Mouse (Mus musculus): ENCODE data around the gene Mvd. TPM values are rescaled to one million over a fixed set of nuclear protein-coding genes. Genes with fewer than 3 reads are reported as not detected.

Mvd gene
- polyA plus RNA-seq, 1 experiment from 2014 or later = 18.7 TPM

GRCm38 (mm10) chr8:122464985-122465384 lies 21.8 kb upstream of the Mvd start:
- H3K27me3 ChIP-seq (replicated peaks; ENCODE audit: control insufficient read depth, insufficient read depth, low read length) = peaks cover 1% of the 10 kb centered on the region; the same call in 1 of the 2 replicates
- peaks cover 38% of the 10 kb centered on the region for H3K36me3 ChIP-seq (ENCODE audit: control insufficient read depth, insufficient read depth)
- no peak overlapping the region for H3K9ac ChIP-seq (ENCODE audit: low read depth, low read length)
- no peak overlapping the region for H3K4me3 ChIP-seq (ENCODE audit: low read depth, low read length)
- H3K4me1 ChIP-seq (replicated peaks; ENCODE audit: control insufficient read depth, insufficient read depth, low read length) = peaks cover 2% of the 10 kb centered on the region; the same call in 1 of the 2 replicates
- no peaks in the 10 kb centered on the region for H3K9me3 ChIP-seq (ENCODE audit: control insufficient read depth)
- H3K4me2 ChIP-seq (replicated peaks; ENCODE audit: low read depth) = no peak overlapping the region
- no peak overlapping the region for H3K27ac ChIP-seq (ENCODE audit: low read depth, low read length)
- TF ChIP-seq CTCF (IDR thresholded peaks at IDR 0.05; ENCODE audit: low read depth) = no peak
- 76% methylated on average over 7 of the region's 7 CpGs for WGBS
- no peak for ATAC-seq

GRCm38 (mm10) chr8:122463651-122464640 lies 20.7 kb upstream of the Mvd start:
- no peak overlapping the region for H3K4me2 ChIP-seq (replicated peaks; ENCODE audit: low read depth)
- TF ChIP-seq CTCF (IDR thresholded peaks at IDR 0.05; ENCODE audit: low read depth) = no peak
- 25% methylated on average over 12 of the region's 12 CpGs for WGBS
- ATAC-seq = peak; percentile 36
- peak overlapping the region; percentile 67 for H3K27ac ChIP-seq (ENCODE audit: low read depth, low read length)
- no peak overlapping the region for H3K4me3 ChIP-seq (ENCODE audit: low read depth, low read length)
- H3K36me3 ChIP-seq (ENCODE audit: control insufficient read depth, insufficient read depth) = peaks cover 35% of the 10 kb centered on the region
- no peak overlapping the region for H3K9ac ChIP-seq (ENCODE audit: low read depth, low read length)
- H3K27me3 ChIP-seq (replicated peaks; ENCODE audit: control insufficient read depth, insufficient read depth, low read length) = peaks cover 8% of the 10 kb centered on the region; the same call in 1 of the 2 replicates
- no peaks in the 10 kb centered on the region for H3K9me3 ChIP-seq (ENCODE audit: control insufficient read depth)
- H3K4me1 ChIP-seq (replicated peaks; ENCODE audit: control insufficient read depth, insufficient read depth, low read length) = peaks cover 2% of the 10 kb centered on the region; the same call in 1 of the 2 replicates

- H3K4me3 ChIP-seq (ENCODE audit: low read depth, low read length) = no peak overlapping the region
- H3K27ac ChIP-seq (ENCODE audit: low read depth, low read length) = no peak overlapping the region
- no peak overlapping the region for H3K9ac ChIP-seq (ENCODE audit: low read depth, low read length)
- H3K4me2 ChIP-seq (replicated peaks; ENCODE audit: low read depth) = no peak overlapping the region
- 79% methylated on average over 8 of the region's 8 CpGs for WGBS
- ATAC-seq = no peak
- peaks cover 2% of the 10 kb centered on the region; the same call in 1 of the 2 replicates for H3K4me1 ChIP-seq (replicated peaks; ENCODE audit: control insufficient read depth, insufficient read depth, low read length)
- H3K27me3 ChIP-seq (replicated peaks; ENCODE audit: control insufficient read depth, insufficient read depth, low read length) = peaks cover 10% of the 10 kb centered on the region; the same call in 1 of the 2 replicates
- no peak for TF ChIP-seq CTCF (IDR thresholded peaks at IDR 0.05; ENCODE audit: low read depth)
- H3K9me3 ChIP-seq (ENCODE audit: control insufficient read depth) = no peaks in the 10 kb centered on the region
- peaks cover 21% of the 10 kb centered on the region for H3K36me3 ChIP-seq (ENCODE audit: control insufficient read depth, insufficient read depth)
Observed at GRCm38 (mm10) chr8:122462510-122462909, 19.3 kb upstream of the Mvd start.

DNA sequence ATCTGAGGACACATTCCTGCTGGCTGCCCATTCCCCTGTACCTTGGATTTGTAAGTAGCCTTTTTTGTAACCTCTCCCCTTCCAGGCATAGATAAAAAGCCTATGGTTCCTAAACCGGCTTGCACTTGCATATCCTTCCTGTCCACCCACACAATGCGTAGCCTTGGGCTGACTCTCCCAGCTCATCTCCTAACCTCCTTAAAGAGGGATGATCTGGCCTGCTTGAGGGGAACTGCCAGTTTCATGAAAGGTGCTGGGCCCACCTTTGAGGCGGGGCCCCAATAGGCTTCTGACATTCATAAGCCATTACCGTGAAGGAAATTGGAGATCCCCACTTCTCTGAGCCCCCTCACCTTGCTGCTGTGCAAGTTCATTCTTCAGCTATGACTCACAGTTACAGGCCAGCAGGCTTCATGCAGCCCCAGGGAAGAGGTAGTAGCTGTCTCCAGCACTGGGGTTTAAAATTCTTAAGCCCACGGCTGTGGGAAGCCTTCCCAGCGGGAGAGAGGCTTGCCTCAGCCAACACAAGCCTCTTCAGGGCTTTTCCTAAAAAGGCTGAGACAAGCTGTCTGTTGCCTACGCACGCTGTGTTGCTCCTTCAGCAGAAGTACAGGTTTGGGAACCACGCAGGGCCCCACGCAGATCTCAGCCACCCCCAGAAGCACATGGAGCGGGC lies 18.4 kb upstream of the Mvd start:
- no peak for TF ChIP-seq CTCF (IDR thresholded peaks at IDR 0.05; ENCODE audit: low read depth)
- H3K4me3 ChIP-seq (ENCODE audit: low read depth, low read length) = no peak overlapping the region
- H3K9me3 ChIP-seq (ENCODE audit: control insufficient read depth) = no peaks in the 10 kb centered on the region
- 77% methylated on average over 11 of the region's 11 CpGs for WGBS
- H3K4me2 ChIP-seq (replicated peaks; ENCODE audit: low read depth) = no peak overlapping the region; the same call in 1 of the 2 replicates
- H3K9ac ChIP-seq (ENCODE audit: low read depth, low read length) = no peak overlapping the region
- peaks cover 12% of the 10 kb centered on the region; the same call in 1 of the 2 replicates for H3K36me3 ChIP-seq (ENCODE audit: control insufficient read depth, insufficient read depth)
- no peak for ATAC-seq
- H3K4me1 ChIP-seq (replicated peaks; ENCODE audit: control insufficient read depth, insufficient read depth, low read length) = peaks cover 2% of the 10 kb centered on the region; the same call in 1 of the 2 replicates
- no peak overlapping the region for H3K27ac ChIP-seq (ENCODE audit: low read depth, low read length)
- H3K27me3 ChIP-seq (replicated peaks; ENCODE audit: control insufficient read depth, insufficient read depth, low read length) = peaks cover 10% of the 10 kb centered on the region; the same call in 1 of the 2 replicates

DNA sequence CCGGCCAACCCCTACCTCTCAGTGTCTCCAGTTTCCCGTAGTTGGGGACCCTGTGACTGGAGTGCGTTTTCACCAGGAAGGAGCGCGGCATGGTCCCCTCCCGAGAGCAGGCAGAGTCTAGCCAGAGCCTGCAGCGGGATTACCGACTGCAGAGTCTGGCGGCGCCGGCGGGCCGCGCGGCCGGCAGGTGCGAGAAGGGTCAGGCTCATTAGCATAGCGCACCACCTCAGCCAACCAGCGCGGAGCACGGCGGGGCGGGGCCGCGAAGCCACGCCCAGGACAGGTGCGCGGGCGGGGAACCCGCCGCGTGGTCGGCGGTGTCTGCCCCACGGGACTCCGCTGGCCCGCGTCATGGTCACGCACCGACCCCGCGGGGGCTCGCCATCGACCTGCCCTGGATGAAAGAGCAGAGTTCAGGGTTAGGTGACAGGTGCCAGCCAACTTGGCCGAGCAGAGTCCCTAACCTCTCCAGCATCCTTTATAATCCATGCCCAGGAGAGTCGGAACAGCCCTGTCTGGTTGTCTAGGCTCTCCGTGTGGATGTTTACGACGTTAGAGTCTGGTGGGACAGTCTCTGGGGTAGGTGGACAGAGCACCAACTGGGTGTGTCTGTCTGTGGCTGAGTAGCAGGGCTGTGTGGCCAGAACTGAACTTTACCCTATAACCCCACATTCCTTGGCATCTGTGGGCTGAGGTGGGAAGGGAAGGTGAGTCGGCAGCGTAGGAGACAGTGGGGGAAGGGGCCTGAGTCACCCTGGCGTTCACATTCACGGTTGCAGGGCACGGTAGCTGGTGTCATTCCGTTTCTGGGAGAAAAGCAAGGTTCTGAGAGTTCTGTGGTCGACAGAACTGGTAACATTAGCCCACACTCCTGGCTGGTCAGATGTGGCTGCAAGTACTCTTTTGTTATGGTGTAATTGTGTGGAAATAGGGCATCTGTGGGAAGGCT lies 17.6 kb upstream of the Mvd start, which contains the start of gene Snai3:
Gene Snai3, minus strand, starts transcription at position 210 of the 949 bp plus-strand sequence.
- 2% methylated on average over 55 of the region's 56 CpGs for WGBS

More for the DNA sequence above, 17.6 kb upstream of the Mvd start, which contains the start of gene Snai3:
- no peak for TF ChIP-seq CTCF (IDR thresholded peaks at IDR 0.05; ENCODE audit: low read depth)
- no peak within 1 kb of the TSS for H3K27ac ChIP-seq (ENCODE audit: low read depth, low read length)
- H3K9me3 ChIP-seq (ENCODE audit: control insufficient read depth) = no peaks in the 10 kb centered on the region
- peak within 1 kb of the TSS; percentile 68 for H3K4me2 ChIP-seq (replicated peaks; ENCODE audit: low read depth)
- ATAC-seq = peak; percentile 93
- peak within 1 kb of the TSS; percentile 35; the same call in 1 of the 2 replicates for H3K9ac ChIP-seq (ENCODE audit: low read depth, low read length)
- peaks cover 10% of the 10 kb centered on the region; the same call in 1 of the 2 replicates for H3K27me3 ChIP-seq (replicated peaks; ENCODE audit: control insufficient read depth, insufficient read depth, low read length)
- peak within 1 kb of the TSS; percentile 22 for H3K4me3 ChIP-seq (ENCODE audit: low read depth, low read length)
- peaks cover 2% of the 10 kb centered on the region; the same call in 1 of the 2 replicates for H3K4me1 ChIP-seq (replicated peaks; ENCODE audit: control insufficient read depth, insufficient read depth, low read length)
- H3K36me3 ChIP-seq (ENCODE audit: control insufficient read depth, insufficient read depth) = 0 out of 2 replicates have a peak, but pooled peaks cover 4% of the 10 kb centered on the region
